Mouse (Mus musculus): ENCODE data around the gene Nfam1. TPM values are rescaled to one million over a fixed set of nuclear protein-coding genes. Genes with fewer than 3 reads are reported as not detected.
A peak's percentile ranks its signal among the peaks of the same experiment; 100 is the strongest.
"Not testable (repeated sequence)": the region's sequence is repeated elsewhere in the genome, so short reads cannot be mapped to it uniquely, and the experiment has no call there.

The Nfam1 gene
- total RNA-seq (2017): 156 to 182 TPM (median 181 TPM) in 3 replicates

- peak; percentile 71 for ATAC-seq (replicated peaks; ENCODE audit: insufficient number of reproducible peaks, low FRiP score, low TSS enrichment, poor library complexity, severe bottlenecking)
Observed at GRCm38 (mm10) chr15:83032981-83033541, at the start of gene Nfam1. Gene Nfam1, minus strand, starts transcription at chr15:83033306.

- peak; percentile 47; the same call in 1 of the 2 replicates for ATAC-seq (replicated peaks; ENCODE audit: insufficient number of reproducible peaks, low FRiP score, low TSS enrichment, poor library complexity, severe bottlenecking)
Observed at GRCm38 (mm10) chr15:83075607-83076525, 42.8 kb upstream of the Nfam1 start.

- no peak for ATAC-seq (replicated peaks; ENCODE audit: insufficient number of reproducible peaks, low FRiP score, low TSS enrichment, poor library complexity, severe bottlenecking)
Observed at GRCm38 (mm10) chr15:83074179-83074578, 41.1 kb upstream of the Nfam1 start.

GRCm38 (mm10) chr15:83071752-83072151 is 38.6 kb upstream of the Nfam1 start:
- ATAC-seq (replicated peaks; ENCODE audit: insufficient number of reproducible peaks, low FRiP score, low TSS enrichment, poor library complexity, severe bottlenecking): no peak

GRCm38 (mm10) chr15:83070942-83071341 is 37.8 kb upstream of the Nfam1 start:
- ATAC-seq (replicated peaks; ENCODE audit: insufficient number of reproducible peaks, low FRiP score, low TSS enrichment, poor library complexity, severe bottlenecking): no peak

- no peak for ATAC-seq (replicated peaks; ENCODE audit: insufficient number of reproducible peaks, low FRiP score, low TSS enrichment, poor library complexity, severe bottlenecking)
Observed at GRCm38 (mm10) chr15:83068270-83068669, 35.2 kb upstream of the Nfam1 start.

GRCm38 (mm10) chr15:83065543-83065942 is 32.4 kb upstream of the Nfam1 start:
- ATAC-seq (replicated peaks; ENCODE audit: insufficient number of reproducible peaks, low FRiP score, low TSS enrichment, poor library complexity, severe bottlenecking): no peak

- ATAC-seq (replicated peaks; ENCODE audit: insufficient number of reproducible peaks, low FRiP score, low TSS enrichment, poor library complexity, severe bottlenecking): not testable (repeated sequence)
Observed at GRCm38 (mm10) chr15:83062582-83062981, 29.5 kb upstream of the Nfam1 start.

- no peak for ATAC-seq (replicated peaks; ENCODE audit: insufficient number of reproducible peaks, low FRiP score, low TSS enrichment, poor library complexity, severe bottlenecking)
Observed at GRCm38 (mm10) chr15:83061689-83062088, 28.6 kb upstream of the Nfam1 start.

- no peak for ATAC-seq (replicated peaks; ENCODE audit: insufficient number of reproducible peaks, low FRiP score, low TSS enrichment, poor library complexity, severe bottlenecking)
Observed at GRCm38 (mm10) chr15:83059233-83059660, 26.1 kb upstream of the Nfam1 start.

GRCm38 (mm10) chr15:83057533-83057932 is 24.4 kb upstream of the Nfam1 start:
- no peak for ATAC-seq (replicated peaks; ENCODE audit: insufficient number of reproducible peaks, low FRiP score, low TSS enrichment, poor library complexity, severe bottlenecking)

GRCm38 (mm10) chr15:83056378-83057083 is 23.4 kb upstream of the Nfam1 start:
- no peak for ATAC-seq (replicated peaks; ENCODE audit: insufficient number of reproducible peaks, low FRiP score, low TSS enrichment, poor library complexity, severe bottlenecking)

- ATAC-seq (replicated peaks; ENCODE audit: insufficient number of reproducible peaks, low FRiP score, low TSS enrichment, poor library complexity, severe bottlenecking): no peak
Observed at GRCm38 (mm10) chr15:83055569-83055968, 22.5 kb upstream of the Nfam1 start.

- no peak for ATAC-seq (replicated peaks; ENCODE audit: insufficient number of reproducible peaks, low FRiP score, low TSS enrichment, poor library complexity, severe bottlenecking)
Observed at GRCm38 (mm10) chr15:83053261-83053660, 20.2 kb upstream of the Nfam1 start.

GRCm38 (mm10) chr15:83052341-83053104 is 19.4 kb upstream of the Nfam1 start:
- no peak for ATAC-seq (replicated peaks; ENCODE audit: insufficient number of reproducible peaks, low FRiP score, low TSS enrichment, poor library complexity, severe bottlenecking)

GRCm38 (mm10) chr15:83046730-83047129 is 13.6 kb upstream of the Nfam1 start:
- ATAC-seq (replicated peaks; ENCODE audit: insufficient number of reproducible peaks, low FRiP score, low TSS enrichment, poor library complexity, severe bottlenecking): no peak

GRCm38 (mm10) chr15:83046308-83046707 is 13.2 kb upstream of the Nfam1 start:
- ATAC-seq (replicated peaks; ENCODE audit: insufficient number of reproducible peaks, low FRiP score, low TSS enrichment, poor library complexity, severe bottlenecking): no peak

GRCm38 (mm10) chr15:83045565-83045964 is 12.5 kb upstream of the Nfam1 start:
- not testable (repeated sequence) for ATAC-seq (replicated peaks; ENCODE audit: insufficient number of reproducible peaks, low FRiP score, low TSS enrichment, poor library complexity, severe bottlenecking)

- no peak for ATAC-seq (replicated peaks; ENCODE audit: insufficient number of reproducible peaks, low FRiP score, low TSS enrichment, poor library complexity, severe bottlenecking)
Observed at GRCm38 (mm10) chr15:83043362-83043708, 10.2 kb upstream of the Nfam1 start.
